Mouse (Mus musculus) liver, embryonic 14.5 days (tissue): ENCODE data around the gene Tppp. TPM values are rescaled to one million over a fixed set of nuclear protein-coding genes. Genes with fewer than 3 reads are reported as not detected.

Experiments
- ATAC-seq: fragments of 200-750 bp; cut with Nextera tagmentation; 2 replicates; pipeline ENCODE4 v1.8.0; 2017; ENCODE audit warnings: moderate number of reproducible peaks, mild to moderate bottlenecking, moderate library complexity; ENCODE audit not compliant: insufficient read depth
- DNase-seq, 3 experiments: peaks; one replicate each; pipeline ENCODE4 v3.0.0-alpha.2; 2012 to 2013; ENCODE audit warnings: low read depth in 3 of 3, low spot score in 3 of 3
- H3K27ac ChIP-seq: fragments of 300-500 bp; sonication (generic); 2 replicates; pipeline ENCODE4 v1.5.1; 2014; ENCODE audit warnings: moderate library complexity, mild to moderate bottlenecking, control low read depth, inconsistent platforms
- H3K27me3 ChIP-seq: fragments of 300-500 bp; sonication (generic); 2 replicates; pipeline ENCODE4 v1.6.1; 2014; ENCODE audit warnings: mild to moderate bottlenecking, low read length, moderate library complexity; ENCODE audit not compliant: control insufficient read depth, insufficient read depth
- H3K36me3 ChIP-seq: fragments of 300-500 bp; sonication (generic); replicated peaks from 2 replicates; pipeline ENCODE4 v1.6.1; 2014; ENCODE audit warnings: low read depth; ENCODE audit not compliant: control insufficient read depth, insufficient read depth
- H3K4me1 ChIP-seq, 2 experiments: fragments of 200-500 bp in 1 of 2; fragments of 300-500 bp in 1 of 2; sonication (generic) in 1 of 2; replicated peaks; 2 replicates each; pipeline ENCODE4 v1.6.1; 2012 to 2014; ENCODE audit warnings: antibody characterized with exemption in 1 of 2, inconsistent platforms in 1 of 2, low read length in 1 of 2; ENCODE audit not compliant: control insufficient read depth in 2 of 2, insufficient read depth in 2 of 2
- H3K4me2 ChIP-seq: fragments of 300-500 bp; sonication (generic); 2 replicates; pipeline ENCODE4 v1.6.1; 2014; ENCODE audit warnings: low read depth, mild to moderate bottlenecking, control low read depth, moderate library complexity
- H3K4me3 ChIP-seq, 2 experiments: fragments of 200-500 bp in 1 of 2; fragments of 300-500 bp in 1 of 2; sonication (generic) in 1 of 2; 2 replicates each; pipeline ENCODE4 v1.5.1; 2012 to 2014; ENCODE audit warnings: low read depth in 2 of 2, low read length in 2 of 2, mild to moderate bottlenecking in 2 of 2, control low read depth in 1 of 2, inconsistent platforms in 1 of 2, moderate library complexity in 1 of 2; ENCODE audit not compliant: insufficient read depth in 1 of 2
- H3K9ac ChIP-seq: fragments of 300-500 bp; sonication (generic); replicated peaks from 2 replicates; pipeline ENCODE4 v1.6.1; 2014; ENCODE audit warnings: mild to moderate bottlenecking, control low read depth, moderate library complexity
- H3K9me3 ChIP-seq: fragments of 300-500 bp; sonication (generic); 2 replicates; pipeline ENCODE4 v1.6.1; 2016; ENCODE audit warnings: low read length, mixed read lengths; ENCODE audit not compliant: control insufficient read depth
- CTCF ChIP-seq: IDR thresholded peaks from 2 replicates; pipeline ENCODE4 v1.5.1; 2016; ENCODE audit warnings: antibody characterized with exemption, low read depth, control low read depth
- EP300 ChIP-seq: IDR thresholded peaks from 2 replicates; pipeline ENCODE4 v1.6.1; 2016; ENCODE audit warnings: antibody characterized with exemption, low read depth
- WGBS: fragments of 180-500 bp; shearing (Covaris S2); extraction: QIAGEN DNeasy Blood & Tissue Kit; methylation state at CpG from one replicate; pipeline ENCODE4 v1.1.7; 2014; ENCODE audit not compliant: insufficient replicate concordance; 5-methylcytosine and 5-hydroxymethylcytosine counted together
- polyA plus RNA-seq, 2 experiments: library from polyadenylated mRNA; depleted of rRNA in 1 of 2; stranded (reverse) in 1 of 2; unstranded in 1 of 2; fragments of >200 nt; fragmentation: Nextera tagmentation in 1 of 2; extraction: Ambion mirVana in 1 of 2; gene quantifications; 2 replicates each; pipeline versions ENCODE4 v1.2.1 to v1.2.3; 2012 to 2014

Gene Tppp
- polyA plus RNA-seq, 2 experiments: 0.08 to 0.29 TPM

DNA sequence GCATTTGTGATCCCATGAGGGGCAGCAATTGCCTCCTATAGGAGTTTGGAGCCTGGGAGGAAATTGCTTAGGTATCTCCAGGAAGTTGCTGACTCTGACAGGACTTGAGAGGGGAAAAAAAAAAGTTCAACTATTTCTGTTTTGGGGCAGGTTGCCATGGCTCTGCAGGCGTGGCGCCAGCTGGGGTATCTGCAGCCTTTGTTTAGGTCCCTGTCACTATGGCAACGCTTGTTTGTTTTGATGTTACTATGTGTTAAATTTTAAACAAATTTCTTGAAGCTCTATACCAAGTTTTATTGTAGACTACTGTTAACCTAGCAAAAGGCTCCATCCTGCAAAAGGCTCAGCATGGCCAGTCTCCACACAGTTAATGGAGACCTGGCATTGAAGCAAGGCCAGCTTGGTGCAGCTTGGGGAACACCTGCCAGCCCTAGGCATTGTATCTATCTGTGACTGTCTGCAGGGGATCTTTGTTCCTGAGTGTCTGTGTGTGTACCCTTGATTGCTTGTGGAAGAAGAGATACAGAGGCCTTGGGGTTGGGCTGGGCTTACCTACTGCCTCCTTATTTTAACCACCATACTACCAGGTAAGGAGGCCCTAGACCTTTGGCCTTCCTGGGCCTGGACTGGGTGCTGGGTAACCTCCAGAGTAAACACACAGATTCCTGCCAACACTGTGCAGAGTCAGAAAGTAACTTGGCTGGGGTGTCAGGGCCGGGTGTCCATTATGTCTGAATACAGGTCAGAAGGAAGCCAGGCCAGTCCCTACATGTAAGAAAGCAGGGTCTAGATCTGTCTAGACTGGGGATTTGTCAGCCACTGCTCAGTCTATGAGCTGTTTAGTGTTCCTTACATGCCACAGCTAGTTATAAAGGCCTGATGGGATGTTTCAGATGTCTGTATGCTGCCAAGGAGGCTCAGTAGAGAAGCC is 16.2 kb downstream of the Tppp start:
- no peak overlapping the region for H3K27ac ChIP-seq
- WGBS: 53% methylated on average over 4 of the region's 4 CpGs
- H3K9ac ChIP-seq: no peak overlapping the region
- H3K9me3 ChIP-seq: no peaks in the 10 kb centered on the region
- H3K27me3 ChIP-seq: no peaks in the 10 kb centered on the region
- ATAC-seq: no peak
- no peak overlapping the region for H3K4me3 ChIP-seq
- no peaks in the 10 kb centered on the region for H3K36me3 ChIP-seq
- TF ChIP-seq EP300 (no peak), CTCF (no peak)
- H3K4me1 ChIP-seq: no peaks in the 10 kb centered on the region; a peak in 1 of 4 replicates
- no peak overlapping the region for H3K4me2 ChIP-seq
- DNase-seq: no peak

DNA sequence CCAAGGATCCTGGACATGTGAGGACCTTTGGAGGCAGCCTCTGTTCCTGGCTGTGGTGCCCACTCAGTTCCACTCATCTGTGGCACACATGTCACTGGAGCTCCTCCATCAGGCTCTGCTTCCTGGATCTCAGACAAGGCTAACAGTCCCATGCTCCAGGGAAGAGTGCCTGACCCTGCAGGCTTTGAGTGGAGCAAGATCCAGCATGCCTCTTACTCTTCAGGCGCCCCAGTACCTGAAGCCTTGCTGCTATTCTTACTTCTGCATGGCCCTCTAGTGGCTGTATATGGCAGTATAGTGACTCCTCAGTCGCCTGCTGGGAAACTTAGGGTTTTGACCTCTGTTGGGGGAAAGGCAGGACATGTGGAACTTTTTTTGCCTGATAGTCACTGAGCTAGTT is 17.0 kb downstream of the Tppp start:
- TF ChIP-seq CTCF: peak; percentile 83
- no peak for TF ChIP-seq EP300
- H3K9ac ChIP-seq: no peak overlapping the region
- peak in 2 of 3 experiments; percentile 20 to 31 for DNase-seq
- H3K4me2 ChIP-seq: no peak overlapping the region
- no peak overlapping the region for H3K4me3 ChIP-seq
- no peak overlapping the region for H3K27ac ChIP-seq
- 30% methylated on average over 2 of the region's 2 CpGs for WGBS
- no peaks in the 10 kb centered on the region for H3K36me3 ChIP-seq
- H3K27me3 ChIP-seq: no peaks in the 10 kb centered on the region
- H3K4me1 ChIP-seq: no peaks in the 10 kb centered on the region; a peak in 1 of 4 replicates
- no peak for ATAC-seq
- no peaks in the 10 kb centered on the region for H3K9me3 ChIP-seq

DNA sequence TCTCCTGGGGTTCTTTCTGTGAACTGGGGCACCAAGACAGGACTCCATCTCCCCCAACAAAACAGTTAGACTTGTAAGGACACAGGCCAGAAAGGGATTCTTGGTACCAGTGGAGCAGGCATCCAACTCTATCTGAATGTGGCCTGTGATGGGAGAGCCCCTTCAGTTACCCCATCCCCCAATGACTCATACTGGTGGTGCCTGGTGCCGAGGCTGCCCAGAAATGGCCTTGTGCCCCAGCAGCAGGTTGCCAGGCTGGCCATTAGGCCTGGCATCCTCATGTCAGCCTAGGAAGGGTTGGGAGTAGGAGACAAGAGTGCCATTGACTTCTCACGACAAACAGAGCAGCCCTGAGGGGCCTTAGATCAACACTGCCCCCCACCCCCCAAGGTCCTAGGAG is 18.9 kb downstream of the Tppp start:
- 56% methylated on average over 2 of the region's 2 CpGs for WGBS
- no peaks in the 10 kb centered on the region; a peak in 1 of 4 replicates for H3K4me1 ChIP-seq
- no peak for TF ChIP-seq EP300
- no peak for TF ChIP-seq CTCF

DNA sequence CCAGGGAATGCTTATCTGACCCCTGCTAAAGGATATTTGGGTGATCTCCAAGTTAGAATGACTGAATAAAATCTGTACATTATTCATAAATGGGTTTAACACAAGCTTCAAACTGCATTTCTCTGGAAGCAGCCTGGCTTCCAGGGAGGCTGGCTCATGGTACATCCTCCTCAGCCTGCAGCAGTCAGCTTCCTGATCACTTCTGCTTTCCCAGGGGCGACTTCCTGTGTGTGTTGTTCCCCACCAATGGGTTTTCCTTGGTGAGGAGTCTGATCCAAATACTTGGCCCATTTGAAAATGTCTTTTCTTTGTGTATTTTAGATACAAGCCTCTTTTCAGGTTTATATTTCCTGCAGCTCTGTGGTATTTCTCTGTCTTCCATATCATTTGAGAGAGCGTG is 19.8 kb downstream of the Tppp start:
- TF ChIP-seq EP300 (no peak), CTCF (no peak)
- ATAC-seq (no peak), DNase-seq (no peak)
- H3K27me3 ChIP-seq: no peaks in the 10 kb centered on the region
- H3K4me1 ChIP-seq: no peaks in the 10 kb centered on the region; a peak in 1 of 4 replicates
- H3K27ac ChIP-seq: no peak overlapping the region
- 48% methylated on average over 2 of the region's 2 CpGs for WGBS
- H3K36me3 ChIP-seq: no peaks in the 10 kb centered on the region
- no peak overlapping the region for H3K4me2 ChIP-seq
- H3K9ac ChIP-seq: no peak overlapping the region
- H3K9me3 ChIP-seq: no peaks in the 10 kb centered on the region
- H3K4me3 ChIP-seq: no peak overlapping the region

More for the DNA sequence above, 18.9 kb downstream of the Tppp start:
- H3K9ac ChIP-seq: no peak overlapping the region
- H3K27me3 ChIP-seq: no peaks in the 10 kb centered on the region
- H3K36me3 ChIP-seq: no peaks in the 10 kb centered on the region
- DNase-seq (no peak), ATAC-seq (no peak)
- no peak overlapping the region for H3K4me2 ChIP-seq
- H3K4me3 ChIP-seq: no peak overlapping the region
- H3K27ac ChIP-seq: no peak overlapping the region
- H3K9me3 ChIP-seq: no peaks in the 10 kb centered on the region

DNA sequence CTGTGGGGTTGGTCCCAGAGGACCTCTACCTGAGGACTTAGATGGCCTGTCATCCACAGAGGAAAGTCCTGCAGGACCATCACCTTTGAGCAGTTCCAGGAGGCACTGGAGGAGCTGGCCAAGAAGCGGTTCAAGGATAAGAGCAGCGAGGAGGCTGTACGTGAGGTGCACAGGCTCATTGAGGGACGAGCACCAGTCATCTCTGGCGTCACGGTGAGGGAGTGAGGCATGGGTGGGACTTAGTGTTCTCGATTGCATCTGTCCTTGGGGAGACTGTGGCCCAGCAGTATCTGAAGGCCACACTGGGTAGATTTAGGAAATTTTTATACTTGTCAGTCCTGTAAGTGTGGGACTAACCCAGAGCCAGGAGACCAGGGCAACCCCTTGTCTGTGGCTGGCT is 21.5 kb downstream of the Tppp start:
- no peak overlapping the region for H3K4me2 ChIP-seq
- no peak for DNase-seq
- H3K4me3 ChIP-seq: no peak overlapping the region
- no peaks in the 10 kb centered on the region for H3K27me3 ChIP-seq
- no peak for ATAC-seq
- H3K4me1 ChIP-seq: no peaks in the 10 kb centered on the region; a peak in 1 of 4 replicates
- TF ChIP-seq CTCF (no peak), EP300 (no peak)
- H3K9me3 ChIP-seq: no peaks in the 10 kb centered on the region
- H3K36me3 ChIP-seq: no peaks in the 10 kb centered on the region
- 75% methylated on average over 7 of the region's 7 CpGs for WGBS
- no peak overlapping the region for H3K9ac ChIP-seq
- H3K27ac ChIP-seq: no peak overlapping the region
